Mouse (Mus musculus) heart, postnatal 14 days (tissue): ENCODE measurements at regions not wholly inside any gene's neighbourhood (a gene's known extent, or its start where the extent isn't known, plus 50 kb on each side); places are given as distances from the start of the nearest gene placed in this dataset.
A peak's percentile ranks its signal among the peaks of the same experiment; 100 is the strongest.

Experiments used
- DNase-seq, 2 experiments: peaks; one replicate each; pipeline ENCODE4 v3.0.0; 2021 to 2022
- intact Hi-C: fragments of 180-260 bp; cut with DNase I; formaldehyde crosslinking; loops from one replicate; pipeline ENCODE4 v1.15.1; 2025

DNA sequence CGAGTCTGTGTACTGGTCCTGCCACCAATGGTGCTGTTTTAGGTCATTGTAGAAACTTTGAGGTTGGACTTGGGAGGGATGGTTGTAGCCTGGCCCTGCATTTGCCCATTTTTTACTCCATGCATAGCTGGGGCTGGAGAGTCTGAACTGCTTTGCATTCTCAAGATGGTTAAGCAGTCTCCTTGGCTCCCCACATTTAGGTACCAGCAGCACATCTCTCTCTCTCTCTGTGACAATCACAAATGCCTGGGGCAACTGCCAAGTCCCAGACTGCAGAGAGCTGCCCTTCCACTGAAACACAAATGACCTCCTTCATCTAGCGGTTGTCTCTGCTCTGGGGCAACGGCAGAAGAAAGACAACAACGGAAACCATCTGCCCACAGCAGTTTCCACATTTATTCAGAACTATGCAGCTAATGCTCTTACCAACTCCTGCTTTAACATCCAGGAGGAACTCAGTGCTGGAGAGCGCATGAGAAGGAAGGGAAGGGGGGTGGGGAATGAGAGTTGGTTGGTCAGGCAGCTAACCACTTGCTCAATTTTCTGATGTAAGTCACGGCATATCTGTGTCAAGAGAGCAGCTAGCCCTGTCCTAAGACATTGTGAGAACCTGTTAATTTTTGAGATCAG is 269.9 kb downstream of the Rnf144a start:
- intact Hi-C loops: no loop called here
- peak; percentile 2 for DNase-seq

DNA sequence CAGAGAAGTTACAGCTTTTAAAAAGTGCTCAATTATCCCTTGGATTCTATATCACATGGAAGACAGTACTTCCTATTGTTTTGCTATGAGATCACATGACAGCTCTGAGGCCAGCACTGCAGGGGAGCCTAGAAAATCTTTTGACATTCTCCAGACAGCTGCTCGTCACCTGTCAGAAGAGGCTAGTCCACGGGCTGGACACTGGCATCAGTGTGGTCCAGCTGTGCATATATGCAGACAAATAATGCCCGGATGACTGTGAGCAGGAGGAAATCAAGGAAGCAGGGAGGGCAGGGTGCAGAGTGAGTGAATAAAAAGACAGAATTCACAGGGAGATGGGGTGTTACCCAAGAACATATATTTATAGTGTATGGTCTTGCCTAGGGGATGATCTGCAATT is 270.4 kb downstream of the Rnf144a start:
- intact Hi-C loops: no loop called here
- DNase-seq: no peak

DNA sequence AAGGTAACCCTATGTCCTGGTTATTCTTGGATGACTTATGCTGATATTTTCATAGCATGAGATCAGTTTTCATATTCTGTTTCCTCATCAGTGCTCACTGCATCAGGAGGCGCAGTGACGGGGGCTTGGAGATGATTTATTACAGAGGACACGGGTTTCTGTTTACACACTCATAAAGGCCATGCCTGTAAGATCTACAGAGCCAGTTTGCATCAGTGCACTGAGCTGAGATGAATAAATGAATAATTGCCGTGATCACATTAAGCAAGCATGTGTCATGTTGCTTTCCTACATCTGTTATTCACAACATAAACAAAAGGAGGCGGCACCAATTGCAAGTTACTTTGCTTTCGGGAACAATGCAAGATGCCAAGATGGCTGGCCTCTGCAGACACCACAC is 271.6 kb downstream of the Rnf144a start:
- intact Hi-C loops: no loop called here
- no peak for DNase-seq

- no peak for DNase-seq
- intact Hi-C loops: no loop called here
Observed at GRCm38 (mm10) chr12:26130811-26131210, 284.2 kb downstream of the Rnf144a start.

DNA sequence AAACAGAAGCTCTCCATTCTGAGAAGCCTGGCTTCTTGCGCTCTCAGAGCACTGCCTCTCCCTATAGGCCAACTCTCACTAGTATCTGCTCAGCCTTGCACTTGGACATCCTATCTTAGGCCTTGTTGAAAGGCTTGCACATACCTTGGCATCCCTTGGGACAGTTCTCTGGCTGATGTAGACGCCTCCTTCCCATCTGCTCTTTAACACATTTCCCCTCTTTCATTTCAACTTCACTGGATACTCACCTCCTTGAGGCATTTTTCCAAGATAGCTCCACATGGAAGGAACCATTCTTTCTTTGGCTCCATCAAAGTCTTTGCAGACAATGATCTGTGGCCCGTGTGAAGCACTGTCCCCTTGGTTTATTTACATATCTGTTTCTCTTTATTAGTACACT is 285.0 kb downstream of the Rnf144a start:
- DNase-seq: no peak
- intact Hi-C loops: no loop called here

DNA sequence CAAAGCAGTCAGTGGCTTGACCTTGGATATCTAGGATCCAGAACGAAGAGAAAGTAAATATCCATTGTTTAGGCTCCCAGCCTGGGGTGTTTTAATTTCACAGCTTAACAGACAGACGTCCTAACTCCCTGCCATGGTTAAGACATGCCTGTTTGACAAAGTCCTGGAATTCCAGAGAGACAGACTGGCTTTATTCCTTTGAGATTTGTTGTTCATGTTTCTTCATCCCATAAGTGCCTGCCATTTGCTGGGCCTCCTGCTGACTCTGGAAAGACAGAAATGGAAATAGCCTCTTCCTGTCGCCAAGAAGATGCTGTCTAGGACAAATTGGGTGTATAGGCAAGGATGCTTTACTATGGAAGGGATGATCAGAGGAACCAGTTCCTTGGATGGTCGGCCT is 285.5 kb downstream of the Rnf144a start:
- intact Hi-C loops: no loop called here
- no peak for DNase-seq

GRCm38 (mm10) chr12:26128851-26129250 is 286.2 kb downstream of the Rnf144a start:
- intact Hi-C loops: no loop called here
- DNase-seq: no peak

DNA sequence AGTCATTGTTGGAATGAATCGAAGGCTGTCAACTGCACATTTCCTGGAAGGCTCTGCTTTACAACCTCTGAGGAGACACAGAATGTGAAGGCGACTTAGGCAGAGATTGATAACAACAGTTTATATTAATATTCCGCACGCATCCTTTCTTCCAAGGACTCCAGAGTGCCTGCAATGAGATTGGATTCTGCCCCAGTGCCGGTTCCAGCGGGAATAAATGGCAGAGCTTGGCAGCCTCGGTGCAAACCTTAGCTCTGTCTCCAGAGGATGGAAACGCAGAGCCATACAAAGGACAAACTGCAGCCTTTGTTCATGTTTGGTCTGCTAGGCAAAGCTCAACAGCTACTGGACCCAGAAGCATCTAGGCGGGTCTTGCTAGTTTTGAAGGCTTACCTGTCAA is 288.8 kb downstream of the Rnf144a start:
- DNase-seq: no peak
- intact Hi-C loops: no loop called here

DNA sequence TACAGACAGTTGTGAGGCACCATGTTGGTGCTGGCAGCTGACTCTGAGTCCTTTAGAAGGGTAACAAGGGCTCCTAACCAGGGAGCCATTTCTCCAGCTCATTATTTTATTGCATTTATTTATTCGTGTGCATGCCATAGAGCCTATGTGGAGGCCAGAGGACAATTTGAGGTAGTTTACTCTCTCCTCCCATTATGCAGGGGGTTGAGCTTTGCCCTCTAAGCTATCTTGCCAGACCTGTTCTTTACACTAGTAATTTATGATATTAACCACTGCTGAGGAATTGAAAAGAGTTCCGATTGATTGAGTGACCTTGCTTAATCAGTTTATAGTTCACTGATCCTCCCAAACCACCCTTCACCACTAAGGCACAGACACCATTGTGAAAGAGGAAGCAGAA is 290.8 kb downstream of the Rnf144a start:
- no peak for DNase-seq
- intact Hi-C loops: no loop called here

DNA sequence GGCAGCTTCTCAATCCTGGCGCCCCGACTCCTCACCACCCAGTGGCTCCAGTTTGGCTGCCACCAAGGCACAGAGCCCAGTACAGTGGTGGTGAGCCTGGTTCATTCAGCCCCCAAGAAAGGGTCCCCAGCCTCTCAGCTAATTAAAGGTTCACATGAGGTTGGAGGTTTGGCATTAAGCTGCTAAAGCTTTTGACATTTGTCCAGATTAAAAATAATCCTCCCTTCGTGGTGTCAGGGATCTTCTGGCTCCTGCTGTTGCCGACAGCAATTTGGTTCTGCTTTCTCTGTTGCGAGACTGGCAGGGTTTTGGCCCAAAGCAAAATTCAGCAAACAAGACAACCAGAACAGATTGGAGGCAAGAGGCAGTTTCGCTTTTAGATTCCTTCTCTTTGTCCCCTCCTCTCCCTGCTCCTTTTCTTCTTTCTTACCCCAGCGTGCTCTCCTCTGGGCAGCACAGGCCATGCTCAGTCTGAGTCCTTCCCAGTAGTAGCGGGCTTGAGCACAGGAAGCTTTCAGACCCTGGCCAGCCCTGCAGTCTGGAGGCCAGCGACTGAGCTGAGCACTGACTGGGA is 299.6 kb downstream of the Rnf144a start:
- peak; percentile 14 to 38 for DNase-seq
- intact Hi-C loops: no loop called here

- DNase-seq: peak; percentile 64 to 76
- intact Hi-C loops: no loop called here
Observed at GRCm38 (mm10) chr12:26112166-26113019, 302.7 kb downstream of the Rnf144a start.

- DNase-seq: no peak
- intact Hi-C loops: no loop called here
Observed at GRCm38 (mm10) chr12:26109866-26110265, 305.2 kb downstream of the Rnf144a start.

GRCm38 (mm10) chr12:26104372-26104771 is 310.7 kb downstream of the Rnf144a start:
- intact Hi-C loops: no loop called here
- DNase-seq: no peak

- DNase-seq: no peak
- intact Hi-C loops: no loop called here
Observed at GRCm38 (mm10) chr12:26102384-26102783, 312.7 kb downstream of the Rnf144a start.

DNA sequence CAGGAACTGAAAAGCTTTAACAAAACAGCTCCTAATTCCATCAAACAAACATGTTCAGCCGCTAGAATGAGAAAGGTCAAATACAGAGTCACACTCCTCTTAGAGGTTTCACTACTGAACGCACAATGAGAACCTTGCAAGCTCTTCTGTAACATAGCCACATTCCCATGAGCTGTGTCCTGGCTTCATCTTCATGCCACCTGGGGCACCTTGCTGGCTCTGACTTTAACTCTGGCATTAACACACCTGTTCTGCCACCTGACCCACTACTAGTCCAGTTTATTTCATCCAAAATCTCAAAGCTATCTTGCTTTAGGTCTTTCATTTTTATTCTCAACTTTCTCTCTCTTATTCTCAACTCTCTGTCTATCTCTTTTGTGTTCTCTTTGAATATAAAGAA is 314.9 kb downstream of the Rnf144a start:
- intact Hi-C loops: no loop called here

DNA sequence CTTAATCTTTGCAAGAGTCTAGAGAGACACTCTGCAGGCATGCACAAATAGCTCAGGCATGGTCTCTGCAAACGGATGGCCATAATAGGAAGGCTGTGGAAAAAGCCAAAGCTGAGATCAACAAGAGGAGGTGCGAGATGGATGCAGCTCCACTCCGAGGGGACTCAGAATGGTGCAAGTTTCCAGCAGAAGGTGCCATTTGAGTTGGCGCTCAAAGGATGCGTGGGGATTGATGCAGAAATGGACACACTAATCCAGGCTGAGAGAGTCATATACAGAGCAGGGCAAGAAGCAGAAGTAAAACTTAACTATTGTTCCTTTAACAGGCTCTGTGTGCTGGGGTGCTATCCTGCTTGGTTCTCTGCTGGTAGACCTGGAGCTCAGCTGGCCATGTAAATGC is 315.9 kb downstream of the Rnf144a start:
- intact Hi-C loops: no loop called here

More for the DNA sequence above, 314.9 kb downstream of the Rnf144a start:
- DNase-seq: no peak

GRCm38 (mm10) chr12:26092311-26092710 is 322.7 kb downstream of the Rnf144a start:
- DNase-seq: no peak
- intact Hi-C loops: no loop called here

More for the DNA sequence above, 315.9 kb downstream of the Rnf144a start:
- no peak for DNase-seq

DNA sequence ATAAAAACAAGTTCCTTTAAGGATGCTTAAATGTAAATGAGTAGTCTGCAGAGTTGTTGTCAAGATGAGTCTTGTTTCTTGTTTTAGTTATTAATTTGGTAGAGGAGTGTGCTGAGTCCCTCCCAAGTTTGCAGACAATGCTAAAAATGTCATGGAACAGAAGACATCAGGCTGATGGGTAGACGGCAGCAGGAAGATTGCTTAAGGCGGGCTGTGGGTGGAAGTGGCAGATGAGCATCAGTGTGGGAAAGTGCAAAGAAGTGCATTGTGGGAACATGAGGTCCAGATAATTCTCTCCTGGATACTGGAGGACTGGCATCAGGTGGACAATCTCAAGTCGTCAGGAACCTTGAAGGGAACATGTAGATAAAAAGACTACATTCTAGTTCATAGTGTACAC is 323.2 kb downstream of the Rnf144a start:
- intact Hi-C loops: no loop called here
- no peak for DNase-seq

GRCm38 (mm10) chr12:26088389-26088788 is 326.7 kb downstream of the Rnf144a start:
- DNase-seq: no peak

DNA sequence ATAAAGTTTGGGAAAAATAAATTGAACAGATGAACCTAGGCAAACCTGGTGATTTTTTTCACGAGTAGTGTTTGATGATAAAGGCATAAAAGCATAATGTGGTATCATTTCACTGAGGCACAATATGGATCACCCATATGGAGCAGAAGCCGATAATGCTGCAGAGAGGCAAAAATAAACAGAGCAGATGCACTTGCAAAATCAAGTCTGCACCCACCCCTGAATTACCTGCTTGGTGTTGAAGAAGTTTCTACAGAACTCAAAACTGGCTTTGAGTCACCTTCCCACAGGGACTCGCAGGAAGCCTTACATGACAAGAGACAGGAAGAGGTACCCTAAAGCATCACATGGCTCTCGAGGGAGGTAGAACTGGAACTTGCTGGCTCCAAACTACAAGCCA is 328.1 kb downstream of the Rnf144a start:
- intact Hi-C loops: no loop called here

More at GRCm38 (mm10) chr12:26088389-26088788, 326.7 kb downstream of the Rnf144a start:
- intact Hi-C loops: no loop called here

GRCm38 (mm10) chr12:26086414-26086813 is 328.6 kb downstream of the Rnf144a start:
- intact Hi-C loops: no loop called here

More for the DNA sequence above, 328.1 kb downstream of the Rnf144a start:
- no peak for DNase-seq

More at GRCm38 (mm10) chr12:26086414-26086813, 328.6 kb downstream of the Rnf144a start:
- no peak for DNase-seq
